In the genomic region with DNA sequence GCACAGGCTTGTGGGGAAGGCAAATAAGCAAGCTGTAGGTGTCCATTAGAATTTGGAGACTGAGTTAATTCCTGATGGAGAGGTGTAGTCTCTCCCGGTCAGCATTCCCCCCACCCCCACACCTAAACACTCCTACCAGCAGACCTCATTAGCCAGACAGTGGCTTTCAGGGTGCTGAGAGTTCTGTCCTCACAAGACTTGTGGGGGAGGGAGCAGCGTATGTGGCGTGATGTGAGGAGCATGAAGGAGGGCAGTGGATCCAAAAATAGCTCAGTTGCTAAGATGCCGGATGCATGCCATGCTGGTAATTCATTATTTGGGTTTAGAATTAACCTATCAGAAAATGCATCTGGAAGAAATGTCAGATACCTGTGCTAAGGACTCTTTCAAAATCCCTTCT, we compare ENCODE assay signal across 18 mouse cellular contexts.
A peak's percentile ranks its signal among the peaks of the same experiment; 100 is the strongest.
DNase-seq lines count a peak whose midpoint lies in the region; ATAC-seq and TF ChIP-seq lines count a peak whose summit lies in the region.
"Had no signal": no experiment of that assay in that cellular context is flagged by ENCODE, and none has a peak within 500 bp of the region (broad histone marks: within the 10 kb centered on the region; RNA-seq: fewer than 3 reads in every experiment).

No protein-coding gene starts in this region.

- H3K4me3 ChIP-seq in midbrain, embryonic 16.5 days (ENCODE audit: low read depth, low read length): no peak overlapping the region
- H3K4me3 ChIP-seq in midbrain, embryonic 14.5 days (replicated peaks; ENCODE audit: low read depth, low read length): no peak overlapping the region
- H3K4me3 ChIP-seq in heart, embryonic 12.5 days: no peak overlapping the region
- H3K4me3 ChIP-seq in myocyte: no peak overlapping the region
- no peak overlapping the region for H3K4me3 ChIP-seq in forebrain, embryonic 11.5 days (ENCODE audit: low read depth, low read length)
- H3K4me3 ChIP-seq: embryonic facial prominence, embryonic 10.5 days; hindbrain, embryonic 15.5 days had no signal

- no peak for TF ChIP-seq POLR2A in myocyte (IDR thresholded peaks at IDR 0.05; ENCODE audit: insufficient read length, low read depth)

- H3K79me2 ChIP-seq in myocyte (ENCODE audit: control insufficient read depth, insufficient read depth): no peaks in the 10 kb centered on the region

- peak; percentile 38 to 47 for DNase-seq in cerebellum, postnatal 10 days
- DNase-seq in cerebellum, adult 8-10 months: no peak
- DNase-seq in midbrain, embryonic 14.5 days: no peak
- DNase-seq in spleen, adult 12 weeks (ENCODE audit: low spot score): no peak
- DNase-seq in forebrain, embryonic 11.5 days (ENCODE audit: low spot score): no peak
- DNase-seq: adrenal gland, adult 8-10 months; cerebellum, adult 9-10 months; kidney, postnatal 14 days; layer of hippocampus, adult 9-11 months; right cerebral cortex, postnatal 4 days; thymus, postnatal 25 days had no signal

- H3K27me3 ChIP-seq in midbrain, embryonic 16.5 days (ENCODE audit: control insufficient read depth, insufficient read depth, low read depth, low read length): no peaks in the 10 kb centered on the region
- H3K27me3 ChIP-seq in midbrain, embryonic 14.5 days (ENCODE audit: control insufficient read depth, insufficient read depth, low read length): no peaks in the 10 kb centered on the region
- H3K27me3 ChIP-seq in heart, embryonic 12.5 days (replicated peaks): no peaks in the 10 kb centered on the region
- H3K27me3 ChIP-seq in myocyte (ENCODE audit: control insufficient read depth, insufficient read depth, insufficient read length): no peaks in the 10 kb centered on the region
- no peaks in the 10 kb centered on the region for H3K27me3 ChIP-seq in forebrain, embryonic 11.5 days (ENCODE audit: control insufficient read depth, insufficient read depth, low read length)
- H3K27me3 ChIP-seq: hindbrain, embryonic 15.5 days had no signal

- H3K36me3 ChIP-seq in midbrain, embryonic 16.5 days (ENCODE audit: control insufficient read depth, insufficient read depth, low read length): no peaks in the 10 kb centered on the region
- H3K36me3 ChIP-seq in midbrain, embryonic 14.5 days (ENCODE audit: control insufficient read depth, insufficient read depth, low read length): no peaks in the 10 kb centered on the region
- H3K36me3 ChIP-seq in heart, embryonic 12.5 days: no peaks in the 10 kb centered on the region
- H3K36me3 ChIP-seq in myocyte (ENCODE audit: control insufficient read depth, insufficient read depth): no peaks in the 10 kb centered on the region
- H3K36me3 ChIP-seq in forebrain, embryonic 11.5 days (ENCODE audit: control insufficient read depth, insufficient read depth, low read length): no peaks in the 10 kb centered on the region
- H3K36me3 ChIP-seq: embryonic facial prominence, embryonic 10.5 days; hindbrain, embryonic 15.5 days had no signal

- H3K4me2 ChIP-seq in midbrain, embryonic 16.5 days (ENCODE audit: low read length): no peak overlapping the region; the same call in 1 of the 2 replicates
- no peak overlapping the region for H3K4me2 ChIP-seq in midbrain, embryonic 14.5 days (ENCODE audit: low read length)
- H3K4me2 ChIP-seq in heart, embryonic 12.5 days: peak overlapping the region; percentile 43
- peak overlapping the region; percentile 42 for H3K4me2 ChIP-seq in myocyte (ENCODE audit: low read depth)
- H3K4me2 ChIP-seq in forebrain, embryonic 11.5 days (ENCODE audit: low read depth, low read length, severe bottlenecking): no peak overlapping the region
- H3K4me2 ChIP-seq: hindbrain, embryonic 15.5 days had no signal

- H3K9ac ChIP-seq in midbrain, embryonic 16.5 days (ENCODE audit: low read depth, low read length): no peak overlapping the region
- H3K9ac ChIP-seq in midbrain, embryonic 14.5 days (replicated peaks; ENCODE audit: low read length): no peak overlapping the region
- H3K9ac ChIP-seq in heart, embryonic 12.5 days: no peak overlapping the region
- H3K9ac ChIP-seq in forebrain, embryonic 11.5 days (ENCODE audit: low read length): no peak overlapping the region
- H3K9ac ChIP-seq: hindbrain, embryonic 15.5 days had no signal

- no peak overlapping the region for H3K27ac ChIP-seq in midbrain, embryonic 16.5 days (ENCODE audit: low read length)
- no peak overlapping the region for H3K27ac ChIP-seq in midbrain, embryonic 14.5 days (replicated peaks; ENCODE audit: low read depth, low read length)
- 0 out of 2 replicates have a peak overlapping the region, but pooled peaks have one; percentile 8 for H3K27ac ChIP-seq in heart, embryonic 12.5 days (ENCODE audit: poor library complexity, severe bottlenecking)
- H3K27ac ChIP-seq in forebrain, embryonic 11.5 days (ENCODE audit: low read depth, low read length): no peak overlapping the region
- H3K27ac ChIP-seq: embryonic facial prominence, embryonic 10.5 days; hindbrain, embryonic 15.5 days had no signal

- H3K4me1 ChIP-seq in midbrain, embryonic 16.5 days (ENCODE audit: control insufficient read depth, insufficient read depth, low read length): peaks cover 11% of the 10 kb centered on the region
- H3K4me1 ChIP-seq in midbrain, embryonic 14.5 days (ENCODE audit: control insufficient read depth, insufficient read depth, low read length): peaks cover 14% of the 10 kb centered on the region
- H3K4me1 ChIP-seq in heart, embryonic 12.5 days (replicated peaks): peaks cover 30% of the 10 kb centered on the region
- H3K4me1 ChIP-seq in forebrain, embryonic 11.5 days (replicated peaks; ENCODE audit: control insufficient read depth, insufficient read depth, low read length): no peaks in the 10 kb centered on the region

- ATAC-seq in midbrain, embryonic 16.5 days: 0 out of 2 replicates have a peak, but pooled peaks have one; percentile 32
- no peak for ATAC-seq in midbrain, embryonic 14.5 days (ENCODE audit: low FRiP score, low TSS enrichment)
- ATAC-seq in heart, embryonic 12.5 days (ENCODE audit: insufficient number of reproducible peaks, low FRiP score): no peak
- ATAC-seq in forebrain, embryonic 11.5 days (replicated peaks; ENCODE audit: low FRiP score): no peak
- ATAC-seq: forebrain, embryonic 14.5 days; intestine, embryonic 16.5 days had no signal

- no peak overlapping the region for H3ac ChIP-seq in myocyte (ENCODE audit: control insufficient read depth, insufficient read length)

- no peaks in the 10 kb centered on the region for H3K9me3 ChIP-seq in midbrain, embryonic 16.5 days (replicated peaks; ENCODE audit: control insufficient read depth, low read length, poor library complexity, severe bottlenecking)
- H3K9me3 ChIP-seq in midbrain, embryonic 14.5 days (ENCODE audit: control insufficient read depth, low read length): no peaks in the 10 kb centered on the region
- no peaks in the 10 kb centered on the region for H3K9me3 ChIP-seq in heart, embryonic 12.5 days (replicated peaks)
- no peaks in the 10 kb centered on the region for H3K9me3 ChIP-seq in forebrain, embryonic 11.5 days (ENCODE audit: control insufficient read depth, low read length)
- H3K9me3 ChIP-seq: embryonic facial prominence, embryonic 10.5 days; hindbrain, embryonic 15.5 days had no signal

- WGBS in midbrain, embryonic 16.5 days: 39% methylated on average over 4 of the region's 4 CpGs
- 52% methylated on average over 4 of the region's 4 CpGs for WGBS in midbrain, embryonic 14.5 days
- 16% methylated on average over 4 of the region's 4 CpGs for WGBS in heart, embryonic 12.5 days
- 36% methylated on average over 4 of the region's 4 CpGs for WGBS in forebrain, embryonic 11.5 days

TF ChIP-seq in myocyte, 11 proteins besides CTCF, POLR2A, EP300 and RAD21:
- TF ChIP-seq REST (IDR thresholded peaks at IDR 0.05; ENCODE audit: insufficient read depth, insufficient read length) (no peak), TCF3 (IDR thresholded peaks at IDR 0.05; ENCODE audit: insufficient read length, low read depth) (no peak), SRF (IDR thresholded peaks at IDR 0.05; ENCODE audit: control insufficient read depth, insufficient read length, low read depth) (no peak), MYOD1 (IDR thresholded peaks at IDR 0.05; ENCODE audit: control insufficient read depth in 1 of 3, insufficient read length in 2 of 3, low read depth in 2 of 3) (no peak), CEBPB (IDR thresholded peaks at IDR 0.05; ENCODE audit: insufficient read depth, poor library complexity, severe bottlenecking) (no peak), MAX (IDR thresholded peaks at IDR 0.05; ENCODE audit: low read depth) (no peak), TCF12 (IDR thresholded peaks at IDR 0.05; ENCODE audit: insufficient read depth, poor library complexity, severe bottlenecking) (no peak), POLR2AphosphoS2 (IDR thresholded peaks at IDR 0.05; ENCODE audit: insufficient read length, low read depth) (no peak), USF1 (IDR thresholded peaks at IDR 0.05; ENCODE audit: low read depth) (no peak), E2F4 (IDR thresholded peaks at IDR 0.05; ENCODE audit: insufficient read depth) (no peak), MYOG (IDR thresholded peaks at IDR 0.05; ENCODE audit: control insufficient read depth in 1 of 3, insufficient read depth in 1 of 3, insufficient read length in 2 of 3, low read depth in 2 of 3) (no peak)

Comparison
In these comparisons a context has a peak if more than half of its experiments do, and no peak if none do; other contexts are left out.
1. DNase-seq: peak in cerebellum, postnatal 10 days (2 of 2); none in cerebellum, adult 8-10 months (single experiment), midbrain, embryonic 14.5 days (single experiment), spleen, adult 12 weeks (single experiment) and forebrain, embryonic 11.5 days (single experiment).
2. H3K4me2 ChIP-seq: peak in heart, embryonic 12.5 days (single experiment) and myocyte (single experiment); none in midbrain, embryonic 16.5 days (single experiment), midbrain, embryonic 14.5 days (single experiment) and forebrain, embryonic 11.5 days (single experiment).